Mouse (Mus musculus) megakaryocyte, embryonic 14.5 days (primary cell): Measurements from ENCODE around the gene Lhfpl3.

Experiments used
- FLI1 ChIP-seq: IDR thresholded peaks from 2 replicates; pipeline ENCODE4 v1.6.1; 2012; ENCODE audit warnings: low read length, inconsistent platforms, mixed read lengths
- GATA1 ChIP-seq: IDR thresholded peaks from 3 replicates; pipeline ENCODE4 v1.6.1; 2012; ENCODE audit warnings: mixed read lengths, low read length, inconsistent platforms, borderline replicate concordance

GRCm38 (mm10) chr5:22897656-22898289, 151.9 kb downstream of the Lhfpl3 start:
- no peak for TF ChIP-seq GATA1
- no peak for TF ChIP-seq FLI1
